Mouse (Mus musculus): ENCODE results near the gene Rack1.
A peak's percentile ranks its signal among the peaks of the same experiment; 100 is the strongest.

GRCm38 (mm10) chr11:48806856-48807562 is 6.9 kb downstream of the Rack1 start:
- TF ChIP-seq CTCF (IDR thresholded peaks at IDR 0.05 in 2 of 3, conservative IDR thresholded peaks at IDR 0.05 in 1 of 3; ENCODE audit: control insufficient read depth in 1 of 3, insufficient read depth in 1 of 3, low read depth in 2 of 3, low read length in 3 of 3, poor library complexity in 1 of 3, severe bottlenecking in 1 of 3) (0 out of 6 replicates have a peak, but pooled peaks of 1 of the 3 experiments have one; percentile 8), USF1 (IDR thresholded peaks at IDR 0.05; ENCODE audit: low read depth, low read length) (no peak), GATA1 (IDR thresholded peaks at IDR 0.05; ENCODE audit: low read depth, low read length) (no peak)
